Mouse (Mus musculus) C2C12 (cell line): ENCODE measurements at regions not wholly inside any gene's neighbourhood (a gene's known extent, or its start where the extent isn't known, plus 50 kb on each side); places are given as distances from the start of the nearest gene placed in this dataset.

Source experiments
- H3K27me3 ChIP-seq: one replicate; pipeline ENCODE4 v1.6.1; 2011; ENCODE audit not compliant: control insufficient read depth, insufficient read depth, insufficient read length
- H3K36me3 ChIP-seq: one replicate; pipeline ENCODE4 v1.6.1; 2011; ENCODE audit not compliant: control insufficient read depth, insufficient read depth
- H3K4me3 ChIP-seq: one replicate; pipeline ENCODE4 v1.5.1; 2011; ENCODE audit warnings: mild to moderate bottlenecking, control low read depth; ENCODE audit not compliant: poor library complexity, insufficient read depth, severe bottlenecking
- H3K79me2 ChIP-seq: one replicate; pipeline ENCODE4 v1.6.1; 2011; ENCODE audit not compliant: control insufficient read depth, insufficient read depth
- H3K79me3 ChIP-seq: one replicate; pipeline ENCODE4 v1.6.1; 2011; ENCODE audit warnings: low read depth, control low read depth
- H3ac ChIP-seq: one replicate; pipeline ENCODE3; 2011; ENCODE audit warnings: low read depth; ENCODE audit not compliant: control insufficient read depth, insufficient read length
- CEBPB ChIP-seq: IDR thresholded peaks from one replicate; pipeline ENCODE4 v1.6.1; 2011; ENCODE audit warnings: low read depth, mild to moderate bottlenecking, control low read depth, moderate library complexity
- CTCF ChIP-seq: IDR thresholded peaks from one replicate; pipeline ENCODE4 v1.5.1; 2011; ENCODE audit not compliant: control insufficient read depth, insufficient read depth, insufficient read length
- FOSL1 ChIP-seq: IDR thresholded peaks from one replicate; pipeline ENCODE4 v1.8.0; 2011; ENCODE audit warnings: mild to moderate bottlenecking, low read length; ENCODE audit not compliant: poor library complexity, insufficient read depth, severe bottlenecking
- MAX ChIP-seq: IDR thresholded peaks from one replicate; pipeline ENCODE4 v1.6.1; 2011; ENCODE audit warnings: mild to moderate bottlenecking, control low read depth
- MYOD1 ChIP-seq: IDR thresholded peaks from one replicate; pipeline ENCODE4 v1.6.1; 2011; ENCODE audit warnings: low read depth; ENCODE audit not compliant: control insufficient read depth, insufficient read length
- MYOG ChIP-seq: IDR thresholded peaks from one replicate; pipeline ENCODE4 v1.6.1; 2011; ENCODE audit not compliant: control insufficient read depth, insufficient read length; ENCODE audit errors: extremely low read depth
- USF1 ChIP-seq: IDR thresholded peaks from one replicate; pipeline ENCODE4 v1.6.1; 2011; ENCODE audit warnings: low read depth, mild to moderate bottlenecking, control low read depth, moderate library complexity

GRCm38 (mm10) chr12:47117504-47117903 lies 298.8 kb upstream of the Nova1 start:
- Histone ChIP-seq H3K4me3 (no peak overlapping the region), H3K27me3 (no peaks in the 10 kb centered on the region), H3ac (no peak overlapping the region), H3K79me2 (no peaks in the 10 kb centered on the region), H3K36me3 (no peaks in the 10 kb centered on the region), H3K79me3 (no peaks in the 10 kb centered on the region)
- TF ChIP-seq MAX (peak; percentile 50), CEBPB (peak; percentile 75), FOSL1 (no peak)

GRCm38 (mm10) chr12:47089234-47089633 lies 270.5 kb upstream of the Nova1 start:
- H3K79me2 ChIP-seq = no peaks in the 10 kb centered on the region
- no peaks in the 10 kb centered on the region for H3K79me3 ChIP-seq
- H3K4me3 ChIP-seq = no peak overlapping the region
- no peak overlapping the region for H3ac ChIP-seq
- no peaks in the 10 kb centered on the region for H3K27me3 ChIP-seq
- no peaks in the 10 kb centered on the region for H3K36me3 ChIP-seq
- TF ChIP-seq MYOG (no peak), CEBPB (no peak), USF1 (no peak), CTCF (no peak), FOSL1 (no peak), MYOD1 (no peak), MAX (no peak)

- Histone ChIP-seq H3K79me3 (no peaks in the 10 kb centered on the region), H3K27me3 (no peaks in the 10 kb centered on the region), H3K36me3 (no peaks in the 10 kb centered on the region), H3K4me3 (no peak overlapping the region), H3K79me2 (no peaks in the 10 kb centered on the region), H3ac (no peak overlapping the region)
- TF ChIP-seq CEBPB = no peak
- no peak for TF ChIP-seq CTCF
- no peak for TF ChIP-seq MAX
- TF ChIP-seq MYOD1 = no peak
- no peak for TF ChIP-seq FOSL1
Observed at GRCm38 (mm10) chr12:47074961-47075360, 256.2 kb upstream of the Nova1 start.

- Histone ChIP-seq H3ac (no peak overlapping the region), H3K79me3 (no peaks in the 10 kb centered on the region), H3K79me2 (no peaks in the 10 kb centered on the region), H3K27me3 (no peaks in the 10 kb centered on the region), H3K4me3 (no peak overlapping the region), H3K36me3 (no peaks in the 10 kb centered on the region)
- no peak for TF ChIP-seq USF1
- TF ChIP-seq CTCF = no peak
- no peak for TF ChIP-seq CEBPB
- no peak for TF ChIP-seq MAX
- TF ChIP-seq MYOD1 = no peak
- TF ChIP-seq MYOG = no peak
- no peak for TF ChIP-seq FOSL1
Observed at GRCm38 (mm10) chr12:47052474-47052873, 233.7 kb upstream of the Nova1 start.

- no peaks in the 10 kb centered on the region for H3K79me3 ChIP-seq
- H3K27me3 ChIP-seq = no peaks in the 10 kb centered on the region
- H3K79me2 ChIP-seq = no peaks in the 10 kb centered on the region
- no peak overlapping the region for H3K4me3 ChIP-seq
- no peak for TF ChIP-seq MAX
- TF ChIP-seq MYOD1 = no peak
- TF ChIP-seq FOSL1 = no peak
- no peak for TF ChIP-seq CEBPB
- TF ChIP-seq MYOG = no peak
- TF ChIP-seq USF1 = no peak
- no peak for TF ChIP-seq CTCF
- H3ac ChIP-seq = no peak overlapping the region
- H3K36me3 ChIP-seq = no peaks in the 10 kb centered on the region
Observed at GRCm38 (mm10) chr12:47020810-47021348, 202.2 kb upstream of the Nova1 start.

GRCm38 (mm10) chr12:46992343-46992742 lies 173.6 kb upstream of the Nova1 start:
- H3K4me3 ChIP-seq = no peak overlapping the region
- no peaks in the 10 kb centered on the region for H3K79me3 ChIP-seq
- H3K79me2 ChIP-seq = no peaks in the 10 kb centered on the region
- H3ac ChIP-seq = no peak overlapping the region
- no peaks in the 10 kb centered on the region for H3K36me3 ChIP-seq
- no peaks in the 10 kb centered on the region for H3K27me3 ChIP-seq
- TF ChIP-seq CEBPB = no peak
- no peak for TF ChIP-seq CTCF
- TF ChIP-seq MAX = no peak
- TF ChIP-seq FOSL1 = no peak
